19 mouse cellular contexts compared by ENCODE assay signal in the genomic region with DNA sequence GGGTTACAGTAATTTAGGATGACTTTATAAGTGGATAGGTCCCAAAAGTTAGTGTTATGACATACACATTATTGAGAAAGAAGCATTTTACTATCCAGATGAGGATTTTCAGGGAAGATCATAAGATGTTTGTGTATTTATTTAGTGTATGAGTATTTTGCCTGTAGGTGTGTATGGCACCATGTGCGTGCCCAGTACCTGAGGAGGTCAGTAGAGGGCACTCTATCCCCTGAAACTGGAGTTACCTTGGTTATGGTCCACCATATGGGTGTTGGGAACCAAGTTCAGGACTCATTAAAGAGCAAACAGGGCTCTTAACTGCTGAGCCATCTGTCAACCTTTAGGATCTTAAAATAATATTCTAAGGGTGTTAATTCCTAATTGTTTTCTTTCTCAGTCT.
"Had no signal": no experiment of that assay in that cellular context is flagged by ENCODE, and none has a peak within 500 bp of the region (broad histone marks: within the 10 kb centered on the region; RNA-seq: fewer than 3 reads in every experiment).

No protein-coding gene starts in this region.

- H3K4me1 ChIP-seq: lung, embryonic 15.5 days; megakaryocyte, embryonic 14.5 days; midbrain, embryonic 13.5 days; midbrain, embryonic 15.5 days had no signal

- H3K27ac ChIP-seq: lung, embryonic 15.5 days; macrophage; midbrain, embryonic 13.5 days; midbrain, embryonic 15.5 days; neural tube, embryonic 12.5 days had no signal

- DNase-seq: liver, postnatal 0 days; lung, adult 2 months; lung, postnatal 14 days; lung, postnatal 36 days; retina, postnatal 1 day; right cerebral cortex, adult 18-20 months; right cerebral cortex, postnatal 25 days; right cerebral cortex, postnatal 4 days; spleen, adult 18-20 months; thymus, adult 18-20 months; thymus, postnatal 14 days; thymus, postnatal 4 days had no signal

- H3K9ac ChIP-seq: liver, postnatal 0 days; lung, embryonic 15.5 days; midbrain, embryonic 13.5 days; midbrain, embryonic 15.5 days; neural tube, embryonic 12.5 days had no signal

- H3K4me3 ChIP-seq: lung, embryonic 15.5 days; megakaryocyte, embryonic 14.5 days; midbrain, embryonic 13.5 days; midbrain, embryonic 15.5 days; neural tube, embryonic 12.5 days had no signal

- H3K36me3 ChIP-seq: lung, embryonic 15.5 days; midbrain, embryonic 13.5 days; midbrain, embryonic 15.5 days; neural tube, embryonic 12.5 days had no signal

- H3K9me3 ChIP-seq: lung, embryonic 15.5 days; midbrain, embryonic 13.5 days; midbrain, embryonic 15.5 days; neural tube, embryonic 12.5 days had no signal

- ATAC-seq: liver, postnatal 0 days; lung, postnatal 0 days; midbrain, embryonic 13.5 days; midbrain, embryonic 15.5 days had no signal

- H3K27me3 ChIP-seq: lung, embryonic 15.5 days; megakaryocyte, embryonic 14.5 days; midbrain, embryonic 13.5 days; midbrain, embryonic 15.5 days; neural tube, embryonic 12.5 days had no signal
